Mouse (Mus musculus) bone marrow macrophage, adult 2 months (primary cell): ENCODE measurements around the gene Tmem135.

Source experiments
- CTCF ChIP-seq: IDR thresholded peaks from 2 replicates; pipeline ENCODE4 v1.5.1; 2012; ENCODE audit warnings: low read depth, mild to moderate bottlenecking, low read length, moderate library complexity
- POLR2A ChIP-seq: IDR thresholded peaks from 2 replicates; pipeline ENCODE4 v1.6.1; 2012; ENCODE audit warnings: mild to moderate bottlenecking, low read depth, low read length, borderline replicate concordance

GRCm38 (mm10) chr7:89390660-89391059 is 13.4 kb downstream of the Tmem135 start:
- TF ChIP-seq CTCF: no peak
- TF ChIP-seq POLR2A: no peak
